Mouse (Mus musculus): ENCODE results near the gene Lig3.
"Not testable (repeated sequence)": the region's sequence is repeated elsewhere in the genome, so short reads cannot be mapped to it uniquely, and the experiment has no call there.

Gene Lig3

DNA sequence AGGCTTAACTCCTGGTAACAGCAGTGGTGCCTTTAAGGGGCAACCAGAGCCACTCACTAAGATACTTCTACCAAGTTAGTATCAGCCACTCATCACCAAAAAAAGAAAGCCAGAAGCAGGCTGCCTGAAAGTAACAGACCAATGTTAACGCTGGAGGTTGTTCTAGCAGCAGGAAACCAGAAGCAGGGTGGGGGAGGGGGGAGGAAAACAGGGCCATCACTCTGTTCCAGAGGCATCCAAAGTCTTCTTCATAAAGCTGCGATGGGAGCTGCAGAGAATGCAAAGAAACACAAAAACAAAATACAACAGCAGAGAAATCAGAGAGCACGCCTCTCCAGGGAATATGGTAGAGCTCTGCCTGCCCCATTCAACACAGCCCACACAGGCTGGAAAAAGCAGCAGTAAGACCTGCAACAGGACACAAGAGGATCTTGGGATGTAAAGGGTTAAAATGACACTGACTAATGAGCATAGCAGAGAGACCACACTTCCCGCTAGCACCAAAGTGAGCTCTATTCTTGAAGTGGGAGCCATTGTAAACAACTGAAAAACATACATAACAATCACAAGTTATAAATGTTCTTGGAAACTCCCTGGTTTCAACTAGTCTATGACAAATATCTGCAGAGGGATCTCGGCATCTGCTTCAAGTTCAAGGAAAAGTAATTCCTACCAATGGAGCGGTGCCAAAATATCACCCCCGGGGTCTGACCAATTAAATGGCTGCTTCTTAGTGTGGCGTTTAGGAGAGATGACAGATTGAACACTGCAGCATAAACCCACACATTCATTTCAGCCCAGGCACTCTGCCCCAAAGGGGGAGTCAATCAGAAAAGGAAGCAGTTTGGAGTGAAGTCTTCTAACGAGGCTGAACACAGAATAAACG lies 50.3 kb downstream of the Lig3 start:
- DNase-seq (ENCODE audit: low spot score in 2 of 2) = peak; percentile 41 to 50

DNA sequence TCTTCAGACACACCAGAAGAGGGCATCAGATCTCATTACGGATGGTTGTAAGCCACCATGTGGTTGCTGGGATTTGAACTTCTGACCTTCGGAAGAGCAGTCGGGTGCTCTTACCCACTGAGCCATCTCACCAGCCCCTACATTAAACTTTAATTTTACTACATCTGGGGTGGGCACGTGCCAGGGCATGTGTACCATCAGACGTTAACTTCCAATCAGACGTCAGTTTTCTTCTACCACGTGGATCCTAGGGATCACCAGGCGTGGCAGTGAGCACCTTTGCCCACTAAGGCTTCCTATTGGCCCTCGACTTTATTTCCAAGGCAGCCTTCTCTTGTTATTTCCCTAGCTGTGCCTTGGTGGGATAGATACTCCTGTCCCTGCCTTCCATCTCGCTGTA lies 51.5 kb downstream of the Lig3 start:
- DNase-seq (ENCODE audit: low spot score in 2 of 2) = not testable (repeated sequence)

DNA sequence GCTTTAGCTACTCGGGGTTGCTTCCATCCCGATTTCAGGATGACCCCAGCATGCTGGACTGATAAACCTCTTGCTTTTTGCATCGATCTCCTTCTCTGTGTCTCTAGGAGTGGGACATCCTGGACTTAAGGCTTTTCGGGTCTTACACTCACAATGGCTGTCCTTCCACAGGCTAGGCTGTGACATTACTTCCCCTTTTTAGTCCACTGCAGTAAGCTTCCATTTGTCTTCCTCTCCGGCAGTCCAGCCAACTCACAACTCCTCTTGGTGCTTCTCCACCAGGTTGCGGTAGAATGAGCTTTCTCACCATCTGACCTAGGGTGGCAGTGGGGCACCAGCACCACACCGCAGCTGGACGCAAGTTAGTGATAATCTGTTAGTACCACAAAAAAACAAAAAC lies 53.0 kb downstream of the Lig3 start:
- DNase-seq (ENCODE audit: low spot score in 2 of 2) = no peak

DNA sequence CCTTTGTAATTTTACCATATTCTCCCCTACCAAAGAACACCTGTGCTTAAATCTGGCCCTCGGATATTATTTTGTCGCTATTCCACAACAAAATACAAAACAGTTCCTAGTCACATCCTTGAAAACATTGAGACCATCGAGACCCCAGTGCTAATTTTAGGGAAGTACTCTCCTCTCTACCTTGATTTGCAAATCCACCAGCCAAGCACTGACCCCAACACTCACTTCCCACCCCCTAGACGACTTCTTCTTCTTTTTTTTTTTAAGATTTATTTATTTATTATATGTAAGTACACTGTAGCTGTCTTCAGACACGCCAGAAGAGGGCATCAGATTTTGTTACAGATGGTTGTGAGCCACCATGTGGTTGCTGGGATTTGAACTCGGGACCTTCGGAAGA lies 53.5 kb downstream of the Lig3 start:
- DNase-seq (ENCODE audit: low spot score in 2 of 2) = not testable (repeated sequence)

DNA sequence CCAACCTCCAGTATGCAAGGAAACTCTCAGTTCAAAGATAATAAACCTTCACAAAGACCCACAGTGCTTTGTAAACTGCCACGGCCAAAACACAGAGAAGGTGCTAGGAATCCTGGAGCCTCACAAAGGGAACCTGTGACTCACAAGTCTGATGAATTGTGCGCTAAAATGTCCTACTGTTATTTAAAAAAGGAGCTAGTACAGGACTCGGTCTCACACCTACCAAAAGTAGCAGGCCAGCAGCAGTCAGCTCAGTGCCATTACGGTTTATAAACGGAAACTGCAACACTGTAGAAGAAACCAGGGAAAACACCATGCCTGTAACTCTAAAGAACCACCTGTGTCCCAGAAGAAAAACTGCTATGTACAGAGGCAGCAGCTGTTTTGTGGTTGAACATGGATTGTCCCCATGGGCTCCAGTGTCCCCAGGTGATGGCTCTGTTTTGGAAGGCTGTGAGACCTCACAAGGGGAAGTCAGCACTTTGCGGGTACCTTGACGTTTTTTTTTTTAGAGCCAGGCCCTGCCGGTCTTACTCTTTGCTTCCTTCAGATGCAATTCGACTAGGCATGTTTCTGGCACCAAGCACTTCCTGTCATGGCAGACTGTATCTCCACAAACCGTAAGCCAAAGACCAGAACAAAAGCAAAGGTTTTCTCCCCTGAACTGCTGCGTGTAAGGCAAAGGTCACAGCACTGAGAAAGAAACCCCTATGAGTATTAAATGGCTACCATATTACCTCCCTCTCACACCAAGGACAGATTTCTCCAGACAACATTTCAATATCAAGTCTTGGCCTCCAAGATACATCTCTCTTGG lies 54.9 kb downstream of the Lig3 start:
- DNase-seq (ENCODE audit: low spot score in 2 of 2) = no peak

DNA sequence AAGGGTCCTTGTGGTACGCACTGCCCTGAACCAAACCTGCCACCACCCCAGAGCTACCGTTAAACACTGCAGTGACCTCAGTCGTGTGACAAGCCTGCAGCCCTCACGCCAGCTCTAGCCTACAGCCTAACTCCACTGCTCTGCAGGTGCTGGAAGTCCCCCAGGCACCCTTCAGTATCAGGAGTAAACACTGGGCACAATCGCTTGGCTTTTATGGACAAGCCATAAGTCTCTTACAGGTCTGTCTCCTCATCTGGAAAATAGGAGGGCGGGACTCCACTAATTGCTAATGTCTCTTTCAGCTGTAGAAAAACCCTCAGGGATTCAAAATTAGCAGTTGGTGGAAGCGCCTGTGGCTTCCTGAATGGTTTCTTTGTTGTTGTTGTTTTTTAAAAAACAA lies 56.3 kb downstream of the Lig3 start:
- DNase-seq (ENCODE audit: low spot score in 2 of 2) = no peak

DNA sequence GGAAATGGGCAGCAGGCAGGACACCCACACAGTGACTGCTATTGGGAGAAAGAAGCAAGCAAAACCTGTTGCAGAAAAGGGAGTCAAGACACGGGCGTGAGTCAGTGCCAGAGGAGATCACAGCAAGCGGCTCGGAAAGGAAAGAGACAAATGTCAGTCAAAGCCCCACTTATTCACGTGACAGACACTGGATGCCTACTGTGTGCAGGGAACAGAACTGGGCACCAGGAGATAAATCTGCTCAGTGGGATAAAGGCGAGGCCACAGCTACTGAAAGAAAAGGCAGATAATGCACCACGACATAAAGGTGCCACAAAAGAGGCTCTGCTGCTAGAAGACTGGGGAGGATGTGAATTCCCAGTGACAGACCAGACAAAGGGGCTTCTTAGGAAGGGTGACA lies 56.9 kb downstream of the Lig3 start:
- DNase-seq (ENCODE audit: low spot score in 2 of 2) = no peak

DNA sequence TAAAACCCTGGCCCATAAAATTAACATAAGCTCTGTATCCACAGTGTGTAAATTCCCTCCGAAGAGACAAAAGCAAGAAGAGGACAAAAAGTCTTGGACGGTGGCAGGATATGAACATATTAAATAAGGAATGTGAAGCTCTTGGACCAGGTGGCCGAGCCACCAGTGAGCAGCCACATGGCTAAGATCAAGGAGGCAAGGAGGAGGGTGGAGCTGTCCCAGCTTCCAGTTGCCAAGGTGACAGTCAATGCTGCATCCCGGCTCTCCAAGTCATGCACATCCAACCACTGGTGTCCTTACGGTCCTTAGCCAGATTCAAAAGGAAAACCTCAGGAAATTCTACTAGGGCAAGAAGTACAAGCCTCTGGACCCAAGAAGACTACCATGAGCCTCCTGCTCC lies 57.6 kb downstream of the Lig3 start:
- DNase-seq (ENCODE audit: low spot score in 2 of 2) = no peak

DNA sequence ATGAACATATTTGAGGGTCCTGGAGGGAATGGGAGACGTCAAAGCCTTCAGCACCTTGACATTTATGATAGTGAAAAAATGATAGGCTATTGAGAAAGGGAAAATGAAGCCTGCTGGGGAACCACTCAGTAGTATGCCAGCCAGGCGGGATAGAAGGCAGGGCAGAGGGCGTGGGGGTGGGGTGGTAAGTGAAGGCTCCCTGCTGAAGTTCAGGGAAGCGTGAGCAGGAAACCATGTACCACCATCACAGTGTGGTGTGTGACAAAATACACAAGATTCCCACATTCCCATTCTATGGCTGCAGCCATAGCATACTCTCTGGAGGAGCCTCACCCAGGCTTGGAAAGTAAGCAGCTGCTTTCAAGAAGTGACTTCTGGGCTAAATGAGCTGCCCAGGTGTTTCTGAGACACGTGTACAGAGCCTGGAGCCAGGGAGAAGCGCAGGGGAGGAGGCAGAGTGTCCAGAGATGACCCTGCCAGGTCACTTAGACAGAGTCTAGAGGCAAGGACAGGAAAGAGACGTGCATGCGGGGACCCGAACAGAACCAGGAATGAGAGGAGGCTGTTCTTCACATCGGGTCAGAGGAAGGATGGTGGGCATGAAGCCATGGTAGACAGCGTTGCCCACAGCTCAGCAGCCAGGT lies 64.0 kb downstream of the Lig3 start:
- DNase-seq (ENCODE audit: low spot score in 2 of 2) = no peak

DNA sequence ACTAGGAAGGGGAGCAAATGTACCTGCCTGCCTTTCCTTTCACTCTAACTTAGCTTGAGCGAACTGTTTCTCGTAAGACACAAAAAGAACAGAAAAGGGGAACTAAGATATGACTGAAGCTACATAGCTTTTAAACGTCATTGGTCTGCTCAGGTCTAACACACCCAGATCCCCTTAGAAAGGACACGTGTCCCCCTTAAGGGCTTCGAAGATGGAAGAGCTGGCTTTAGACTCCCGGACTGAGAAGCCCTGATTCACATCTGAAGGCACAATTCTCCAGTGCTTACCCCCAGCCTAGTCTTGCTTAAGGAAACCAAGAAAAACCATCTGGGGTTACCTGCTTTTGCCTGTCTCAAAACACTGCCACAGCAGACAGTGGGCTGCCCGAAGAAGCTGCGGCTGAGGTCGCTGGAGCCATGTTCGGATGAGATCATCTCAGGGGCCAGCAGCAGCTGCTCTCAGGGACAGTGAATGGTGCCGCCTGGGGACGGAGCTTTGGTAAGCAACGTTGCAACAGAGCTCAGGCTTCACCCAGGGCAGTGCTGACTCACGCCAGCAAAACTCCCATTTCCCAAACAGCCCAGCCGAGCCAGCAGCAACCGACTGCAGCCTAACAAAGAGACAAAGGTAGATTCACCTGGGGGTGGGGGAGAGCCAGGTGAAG lies 64.6 kb downstream of the Lig3 start:
- peak; percentile 46 to 48 for DNase-seq (ENCODE audit: low spot score in 2 of 2)

DNA sequence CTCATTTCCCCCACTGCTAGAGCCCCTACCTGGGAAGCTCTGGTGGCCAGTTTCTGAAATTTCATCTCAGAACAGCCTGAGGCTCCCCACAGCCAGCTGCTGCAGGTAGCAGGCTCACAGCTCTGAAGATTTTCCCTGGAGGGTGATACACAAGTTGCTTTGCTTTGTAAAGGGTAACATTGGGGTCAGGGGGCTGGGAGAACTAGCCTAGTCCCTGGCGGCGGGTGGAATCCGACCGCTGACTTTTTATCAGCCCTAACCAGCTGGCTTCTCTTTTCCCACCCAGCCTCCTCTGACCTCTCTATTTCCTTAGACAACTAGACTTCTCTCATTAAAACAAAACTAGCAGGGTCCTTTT lies 65.2 kb downstream of the Lig3 start:
- no peak for DNase-seq (ENCODE audit: low spot score in 2 of 2)

DNA sequence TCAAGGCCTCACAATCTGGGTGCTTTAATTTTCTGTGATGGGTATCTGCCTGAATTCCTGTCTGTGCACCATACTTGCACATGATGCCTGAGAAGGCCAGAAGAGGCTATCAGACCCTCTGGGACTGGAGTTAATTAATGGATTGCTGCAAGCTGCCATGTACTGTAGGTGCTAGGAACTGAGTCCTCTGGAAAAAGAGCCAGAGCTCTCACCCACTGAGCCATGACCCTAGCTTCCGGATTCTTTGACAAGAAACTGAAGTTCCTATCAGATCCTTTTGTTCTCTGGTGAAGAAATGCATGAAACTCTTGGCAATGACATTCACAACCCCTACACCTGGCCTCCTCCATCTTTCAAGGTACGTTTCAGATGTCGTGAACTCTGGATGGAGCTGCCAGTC lies 66.0 kb downstream of the Lig3 start:
- no peak for DNase-seq (ENCODE audit: low spot score in 2 of 2)

DNA sequence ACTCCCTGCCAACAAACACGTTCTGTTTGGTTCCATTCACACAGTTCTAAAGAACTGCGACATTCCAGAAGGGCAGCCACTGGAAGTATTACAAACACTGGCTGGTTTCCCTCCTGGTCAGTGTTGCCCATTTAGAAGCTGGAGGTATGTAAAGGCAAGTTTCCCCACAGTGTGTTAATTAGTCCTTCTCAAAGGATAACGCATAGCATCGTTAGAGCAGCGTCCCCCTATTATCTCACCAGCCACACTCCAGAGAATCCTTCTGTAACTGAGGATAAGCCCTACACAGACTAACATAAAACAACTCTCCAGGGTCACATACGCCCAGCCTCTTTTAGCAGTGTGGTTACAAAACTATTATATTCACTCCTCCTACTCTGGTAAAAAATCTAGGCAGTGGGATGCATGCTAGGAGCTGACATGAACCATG lies 66.7 kb downstream of the Lig3 start:
- DNase-seq (ENCODE audit: low spot score in 2 of 2) = no peak

DNA sequence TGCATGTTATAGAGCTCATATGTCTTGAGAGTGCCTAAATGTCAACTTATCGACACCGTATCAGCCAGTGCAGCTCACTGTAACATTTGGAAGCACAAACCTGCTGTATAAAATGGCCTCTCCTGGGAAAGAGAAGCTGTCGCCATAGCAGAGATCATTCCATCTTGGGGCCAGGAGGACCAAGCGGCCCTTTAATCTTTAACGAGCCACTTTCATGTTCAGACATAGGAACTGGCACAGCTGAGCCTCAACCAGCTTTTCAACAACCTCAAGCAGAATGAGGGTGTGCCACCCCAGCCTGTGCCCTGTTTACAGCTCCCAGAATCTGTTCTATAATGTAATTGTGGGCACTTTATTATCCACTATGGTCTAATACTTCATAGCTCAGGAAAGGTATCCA lies 69.4 kb downstream of the Lig3 start:
- no peak for DNase-seq (ENCODE audit: low spot score in 2 of 2)

DNA sequence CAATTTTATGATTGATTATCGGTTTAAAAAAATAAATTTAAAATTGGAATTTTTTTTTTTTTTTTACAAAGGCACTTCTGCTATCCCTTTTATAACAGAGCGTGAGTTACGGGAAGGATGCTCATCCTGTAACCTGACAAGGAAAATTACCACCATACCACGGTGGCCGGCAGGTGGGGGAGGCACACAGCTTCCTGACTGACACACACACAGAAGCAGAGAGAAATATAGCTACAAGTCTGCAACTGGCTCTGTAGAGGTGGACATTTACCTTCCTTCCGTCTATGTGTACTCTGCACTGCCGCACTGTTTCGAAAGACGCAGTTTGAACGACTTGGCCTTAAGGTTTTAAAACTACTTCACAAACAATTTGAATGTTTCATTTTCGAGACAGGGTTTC lies 71.2 kb downstream of the Lig3 start:
- DNase-seq (ENCODE audit: low spot score in 2 of 2) = no peak

DNA sequence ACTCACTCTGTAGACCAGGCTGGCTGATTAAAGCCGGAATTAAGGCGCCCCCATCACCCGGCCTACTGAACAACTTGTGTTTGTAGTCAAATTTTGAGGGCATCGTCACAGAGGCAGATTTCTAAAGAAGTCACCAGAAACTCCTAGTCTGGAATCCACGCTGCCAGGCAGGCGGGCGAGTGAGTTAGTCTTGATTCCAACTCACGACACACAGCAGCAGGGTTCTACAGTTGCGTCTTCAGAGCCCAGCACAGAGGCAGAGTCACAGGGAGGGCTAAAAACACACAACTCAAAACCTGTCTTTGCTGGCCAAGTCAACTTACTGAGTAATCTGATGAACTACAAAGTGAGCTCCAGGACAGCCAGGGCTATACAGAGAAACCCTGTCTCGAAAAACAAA lies 71.6 kb downstream of the Lig3 start:
- no peak for DNase-seq (ENCODE audit: low spot score in 2 of 2)

DNA sequence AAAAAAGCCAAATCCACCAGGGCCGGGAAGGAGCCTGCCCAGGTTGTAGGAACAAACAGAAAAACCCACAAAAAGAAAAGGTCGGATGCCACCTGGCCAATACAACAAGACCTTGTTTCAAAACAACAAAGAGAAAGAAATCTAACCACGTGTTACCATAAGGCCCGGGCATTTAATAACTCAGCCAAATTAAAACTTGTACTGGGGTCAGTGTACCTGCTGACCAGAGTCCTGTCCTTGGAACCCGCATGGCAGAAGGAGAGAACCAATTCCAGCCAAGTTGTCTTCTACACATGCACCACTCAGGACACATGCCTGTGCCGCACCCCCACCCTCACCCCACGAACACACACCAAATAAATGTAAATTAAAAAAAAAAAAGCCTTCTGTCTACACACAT lies 72.0 kb downstream of the Lig3 start:
- DNase-seq (ENCODE audit: low spot score in 2 of 2) = no peak

Data from right cerebral cortex, postnatal 10 days (tissue).